Mouse (Mus musculus) neutrophil, adult 5-6 weeks (primary cell): ENCODE measurements around the gene Gprc5a. TPM values are rescaled to one million over a fixed set of nuclear protein-coding genes. Genes with fewer than 3 reads are reported as not detected.

Source experiments
- ATAC-seq: fragments of 151-379, 151-347 bp; 2 replicates; pipeline ENCODE4 v1.8.0; 2017; ENCODE audit warnings: mild to moderate bottlenecking, moderate TSS enrichment; ENCODE audit not compliant: insufficient number of reproducible peaks, poor library complexity, low FRiP score, severe bottlenecking; ENCODE audit errors: extremely low read depth
- total RNA-seq: library from RNA; stranded (forward); fragments of 200-1000 nt; gene quantifications from 2 replicates; pipeline ENCODE4 v1.2.3, GENCODE M21; 2017

Gprc5a gene
- total RNA-seq: 0.23 TPM in 1 of 2 replicates, not detected in the other

- ATAC-seq: peak; percentile 80
Measured at GRCm38 (mm10) chr6:135065236-135065957, at the start of gene Gprc5a. Gene Gprc5a (plus strand): TSS chr6:135065651.

GRCm38 (mm10) chr6:135017211-135017610 lies 48.2 kb upstream of the Gprc5a start:
- ATAC-seq: no peak

GRCm38 (mm10) chr6:135019564-135019963 lies 45.9 kb upstream of the Gprc5a start:
- no peak for ATAC-seq

GRCm38 (mm10) chr6:135021633-135022032 lies 43.8 kb upstream of the Gprc5a start:
- ATAC-seq: no peak

GRCm38 (mm10) chr6:135023379-135023778 lies 42.1 kb upstream of the Gprc5a start:
- ATAC-seq: no peak

GRCm38 (mm10) chr6:135024781-135025420 lies 40.5 kb upstream of the Gprc5a start:
- no peak for ATAC-seq

- peak; percentile 57; the same call in 1 of the 2 replicates for ATAC-seq
Measured at GRCm38 (mm10) chr6:135026232-135026631, 39.2 kb upstream of the Gprc5a start.

GRCm38 (mm10) chr6:135026755-135027154 lies 38.7 kb upstream of the Gprc5a start:
- no peak for ATAC-seq

GRCm38 (mm10) chr6:135029246-135029645 lies 36.2 kb upstream of the Gprc5a start:
- ATAC-seq: no peak

GRCm38 (mm10) chr6:135038674-135039073 lies 26.8 kb upstream of the Gprc5a start:
- ATAC-seq: no peak

- no peak for ATAC-seq
Measured at GRCm38 (mm10) chr6:135040275-135040871, 25.1 kb upstream of the Gprc5a start.

GRCm38 (mm10) chr6:135041930-135042329 lies 23.5 kb upstream of the Gprc5a start:
- no peak for ATAC-seq

- ATAC-seq: no peak
Measured at GRCm38 (mm10) chr6:135047276-135047675, 18.2 kb upstream of the Gprc5a start.

- ATAC-seq: no peak
Measured at GRCm38 (mm10) chr6:135048509-135048908, 16.9 kb upstream of the Gprc5a start.

- no peak for ATAC-seq
Measured at GRCm38 (mm10) chr6:135048956-135049355, 16.5 kb upstream of the Gprc5a start.

GRCm38 (mm10) chr6:135053789-135054188 lies 11.7 kb upstream of the Gprc5a start:
- ATAC-seq: no peak

- ATAC-seq: no peak
Measured at GRCm38 (mm10) chr6:135055882-135056281, 9.6 kb upstream of the Gprc5a start.

- ATAC-seq: no peak
Measured at GRCm38 (mm10) chr6:135060728-135061127, 4.7 kb upstream of the Gprc5a start.

GRCm38 (mm10) chr6:135064621-135065020 lies 830 bp upstream of the Gprc5a start:
- ATAC-seq: no peak

- ATAC-seq: no peak
Measured at GRCm38 (mm10) chr6:135066795-135067445, 1.5 kb downstream of the Gprc5a start.
